Mouse (Mus musculus) forebrain, embryonic 14.5 days (tissue): ENCODE data around the gene Pde11a. TPM values are rescaled to one million over a fixed set of nuclear protein-coding genes. Genes with fewer than 3 reads are reported as not detected.

Experiments
- ATAC-seq: fragments of 200-750 bp; cut with Nextera tagmentation; 2 replicates; pipeline ENCODE4 v1.8.0; 2017; ENCODE audit warnings: mild to moderate bottlenecking, moderate library complexity
- DNase-seq: peaks from one replicate; pipeline ENCODE4 v3.0.0-alpha.2; 2015; ENCODE audit warnings: low spot score
- H3K27ac ChIP-seq: fragments of 300-500 bp; sonication (generic); 2 replicates; pipeline ENCODE4 v1.5.1; 2014; ENCODE audit warnings: low read depth, mild to moderate bottlenecking, control low read depth, low read length, moderate library complexity
- H3K27me3 ChIP-seq: fragments of 300-500 bp; sonication (generic); replicated peaks from 2 replicates; pipeline ENCODE4 v1.6.1; 2014; ENCODE audit warnings: low read length, control low read depth, mixed read lengths; ENCODE audit not compliant: control insufficient read depth, insufficient read depth
- H3K36me3 ChIP-seq: fragments of 300-500 bp; sonication (generic); 2 replicates; pipeline ENCODE4 v1.6.1; 2014; ENCODE audit warnings: low read length, control low read depth; ENCODE audit not compliant: control insufficient read depth, insufficient read depth
- H3K4me1 ChIP-seq: fragments of 300-500 bp; sonication (generic); 2 replicates; pipeline ENCODE4 v1.6.1; 2014; ENCODE audit warnings: antibody characterized with exemption, low read length, control low read depth; ENCODE audit not compliant: control insufficient read depth, insufficient read depth
- H3K4me2 ChIP-seq: fragments of 300-500 bp; sonication (generic); 2 replicates; pipeline ENCODE4 v1.6.1; 2014; ENCODE audit warnings: mild to moderate bottlenecking, control low read depth, low read length
- H3K4me3 ChIP-seq: fragments of 300-500 bp; sonication (generic); 2 replicates; pipeline ENCODE4 v1.5.1; 2014; ENCODE audit warnings: low read depth, low read length, control low read depth
- H3K9ac ChIP-seq: fragments of 300-500 bp; sonication (generic); 2 replicates; pipeline ENCODE4 v1.6.1; 2014; ENCODE audit warnings: mild to moderate bottlenecking, low read length, control low read depth, moderate library complexity
- H3K9me3 ChIP-seq: fragments of 300-500 bp; sonication (generic); replicated peaks from 2 replicates; pipeline ENCODE4 v1.6.1; 2016; ENCODE audit warnings: low read length, control low read depth, mixed read lengths; ENCODE audit not compliant: control insufficient read depth
- WGBS: fragments of 180-500 bp; shearing (Covaris S2); extraction: QIAGEN DNeasy Blood & Tissue Kit; methylation state at CpG from one replicate; pipeline ENCODE4 v1.1.7; 2014; 5-methylcytosine and 5-hydroxymethylcytosine counted together
- microRNA-seq: library from miRNA; unstranded; fragments of <30 nt; microRNA quantifications from one replicate; pipeline ENCODE4, GENCODE M21; 2016
- polyA plus RNA-seq: library from polyadenylated mRNA; unstranded; fragments of >200 nt; fragmentation: Nextera tagmentation; extraction: Ambion mirVana; gene quantifications from 2 replicates; pipeline ENCODE4 v1.2.1, GENCODE M21; 2014

Pde11a gene
- polyA plus RNA-seq, 1 experiment from 2014 or later = 0.14 TPM

- Histone ChIP-seq H3K27me3 (no peaks in the 10 kb centered on the region), H3K4me2 (no peak overlapping the region), H3K4me3 (no peak overlapping the region), H3K4me1 (no peaks in the 10 kb centered on the region), H3K36me3 (no peaks in the 10 kb centered on the region), H3K9me3 (no peaks in the 10 kb centered on the region), H3K9ac (no peak overlapping the region), H3K27ac (no peak overlapping the region)
- ATAC-seq = no peak
- WGBS = 87% methylated on average over 8 of the region's 8 CpGs
- DNase-seq = no peak
These were observed 387.9 kb downstream of the Pde11a start for GRCm38 (mm10) chr2:75950685-75951084.

Small RNAs within 50 kb of the gene (microRNA-seq; reads per million reads assigned to microRNA genes)
- not detected for gene Gm44337

Other genes starting within 250 kb of the Pde11a start
- not detected in 2 replicates for gene Cyct, start 21.7 kb upstream of the Pde11a start, polyA plus RNA-seq
- 18.2 and 19.1 TPM in 2 replicates for gene Rbm45, start 31.2 kb upstream of the Pde11a start, polyA plus RNA-seq
- 12.1 and 17.7 TPM in 2 replicates for gene Osbpl6, start 67.7 kb upstream of the Pde11a start, polyA plus RNA-seq